10 mouse cellular contexts compared by ENCODE assay signal in the genomic region with DNA sequence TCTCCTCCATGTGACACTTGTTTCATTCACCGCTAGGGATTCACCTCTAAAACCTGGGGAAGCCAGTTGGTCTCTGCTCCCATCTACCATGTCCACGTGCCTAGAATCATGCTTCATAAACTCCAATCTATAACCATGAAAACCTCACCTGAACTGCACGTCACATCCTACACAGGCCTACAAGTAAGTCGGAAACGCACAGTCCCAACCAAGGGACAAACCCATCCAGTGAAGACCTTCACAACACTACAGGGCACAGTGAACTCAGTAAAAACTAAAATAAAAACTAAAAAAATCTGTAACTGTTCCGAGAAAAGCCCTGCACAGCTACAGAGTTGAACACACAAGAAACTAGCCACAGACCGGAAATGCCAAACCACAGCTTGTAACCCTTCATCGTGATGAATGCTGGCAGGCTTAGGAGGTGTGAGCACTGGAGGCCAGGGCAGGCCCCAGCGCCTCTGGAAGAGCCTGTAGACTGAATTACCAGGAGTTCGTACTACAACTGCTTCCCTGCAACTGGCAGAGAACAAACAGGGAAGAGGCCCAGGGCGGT.
A peak's percentile ranks its signal among the peaks of the same experiment; 100 is the strongest.
DNase-seq lines count a peak whose midpoint lies in the region; ATAC-seq and TF ChIP-seq lines count a peak whose summit lies in the region.
"Had no signal": no experiment of that assay in that cellular context is flagged by ENCODE, and none has a peak within 500 bp of the region (broad histone marks: within the 10 kb centered on the region; RNA-seq: fewer than 3 reads in every experiment).

No protein-coding gene starts in this region.

- no peaks in the 10 kb centered on the region for H3K36me3 ChIP-seq in heart, embryonic 12.5 days
- no peaks in the 10 kb centered on the region for H3K36me3 ChIP-seq in limb, embryonic 14.5 days (ENCODE audit: control insufficient read depth, insufficient read depth, low read length)
- H3K36me3 ChIP-seq in spleen, adult 2 months (ENCODE audit: control insufficient read depth, insufficient read depth, low read length), result no peaks in the 10 kb centered on the region

- no peak for ATAC-seq in heart, embryonic 12.5 days (ENCODE audit: insufficient number of reproducible peaks, low FRiP score)
- ATAC-seq in limb, embryonic 14.5 days (ENCODE audit: low FRiP score, low read depth), result no peak

- peaks cover 66% of the 10 kb centered on the region for H3K4me1 ChIP-seq in heart, embryonic 12.5 days (replicated peaks)
- H3K4me1 ChIP-seq in limb, embryonic 14.5 days (ENCODE audit: control insufficient read depth, insufficient read depth, low read length), result peaks cover 14% of the 10 kb centered on the region
- peaks cover 33% of the 10 kb centered on the region; the same call in 1 of the 2 replicates for H3K4me1 ChIP-seq in spleen, adult 2 months (ENCODE audit: control insufficient read depth, insufficient read depth, insufficient read length)

- no peak for TF ChIP-seq POLR2A in limb, embryonic 14.5 days (IDR thresholded peaks at IDR 0.05; ENCODE audit: borderline replicate concordance, extremely low read depth, insufficient read depth, insufficient read length)
- no peak for TF ChIP-seq POLR2A in spleen, adult 2 months (IDR thresholded peaks at IDR 0.05; ENCODE audit: low read depth, low read length)

- H3K4me2 ChIP-seq in heart, embryonic 12.5 days, result no peak overlapping the region
- no peak overlapping the region for H3K4me2 ChIP-seq in limb, embryonic 14.5 days (replicated peaks; ENCODE audit: low read depth, low read length, severe bottlenecking)

- no peaks in the 10 kb centered on the region for H3K9me3 ChIP-seq in heart, embryonic 12.5 days (replicated peaks)
- H3K9me3 ChIP-seq in limb, embryonic 14.5 days (ENCODE audit: control insufficient read depth, low read length), result no peaks in the 10 kb centered on the region

- no peak overlapping the region for H3K27ac ChIP-seq in heart, embryonic 12.5 days (ENCODE audit: poor library complexity, severe bottlenecking)
- H3K27ac ChIP-seq in limb, embryonic 14.5 days (replicated peaks; ENCODE audit: low read depth, low read length), result no peak overlapping the region
- peak overlapping the region; percentile 41 for H3K27ac ChIP-seq in spleen, adult 2 months (ENCODE audit: insufficient read depth, low read length)

- no peaks in the 10 kb centered on the region for H3K27me3 ChIP-seq in heart, embryonic 12.5 days (replicated peaks)
- H3K27me3 ChIP-seq in limb, embryonic 14.5 days (ENCODE audit: control insufficient read depth, insufficient read depth, low read length), result no peaks in the 10 kb centered on the region
- H3K27me3 ChIP-seq in spleen, adult 2 months (ENCODE audit: control insufficient read depth, insufficient read depth, low read length), result no peaks in the 10 kb centered on the region

- no peak overlapping the region for H3K9ac ChIP-seq in heart, embryonic 12.5 days
- H3K9ac ChIP-seq in limb, embryonic 14.5 days (ENCODE audit: low read depth, low read length, severe bottlenecking), result no peak overlapping the region

- no peak overlapping the region for H3K4me3 ChIP-seq in heart, embryonic 12.5 days
- H3K4me3 ChIP-seq in limb, embryonic 14.5 days (replicated peaks; ENCODE audit: low read length), result no peak overlapping the region
- no peak overlapping the region for H3K4me3 ChIP-seq in spleen, adult 2 months (ENCODE audit: extremely low read depth, insufficient read depth, insufficient read length)
- H3K4me3 ChIP-seq: erythroblast, embryonic 14.5 days had no signal

- TF ChIP-seq CTCF in spleen, adult 2 months (IDR thresholded peaks at IDR 0.05; ENCODE audit: extremely low read depth, insufficient read depth, insufficient read length, insufficient replicate concordance), result no peak

- WGBS in heart, embryonic 12.5 days, result 75% methylated on average over 11 of the region's 11 CpGs
- WGBS in limb, embryonic 14.5 days, result 66% methylated on average over 11 of the region's 11 CpGs
- WGBS in spleen, adult 2 months, result 13% methylated on average over 11 of the region's 11 CpGs

- peak; percentile 92 for DNase-seq in heart, adult 11 months
- peak; percentile 42 for DNase-seq in Muller cell, postnatal 12 days (ENCODE audit: inconsistent ontology term)
- peak; percentile 55 for DNase-seq in limb, embryonic 14.5 days (ENCODE audit: low spot score)
- DNase-seq in spleen, adult 2 months (ENCODE audit: low read depth in 1 of 2, low spot score in 2 of 2), result peak; percentile 73 to 74
- DNase-seq in right cerebral cortex, adult 2 months (ENCODE audit: low spot score in 2 of 2), result no peak
- DNase-seq in adrenal gland, adult 2 months, result no peak
- no peak for DNase-seq in embryo, embryonic 11 days
- DNase-seq: layer of hippocampus, postnatal 36 days had no signal

Comparison
In these comparisons a context has a peak if more than half of its experiments do, and no peak if none do; other contexts are left out.
1. DNase-seq: peak in heart, adult 11 months (single experiment), Muller cell, postnatal 12 days (single experiment), limb, embryonic 14.5 days (single experiment) and spleen, adult 2 months (2 of 2); none in right cerebral cortex, adult 2 months (0 of 2), adrenal gland, adult 2 months (single experiment) and embryo, embryonic 11 days (single experiment).